Mouse (Mus musculus) cerebellum, adult 2 months (tissue): Measurements from ENCODE around the gene Cxcl13. TPM values are rescaled to one million over a fixed set of nuclear protein-coding genes. Genes with fewer than 3 reads are reported as not detected.

Source experiments
- DNase-seq, 2 experiments: peaks; one replicate each; pipeline ENCODE4 v3.0.0; 2021
- H3K27ac ChIP-seq: fragments of 200-500 bp; 2 replicates; pipeline ENCODE4 v1.5.1; 2012; ENCODE audit warnings: low read length, control low read depth, inconsistent platforms; ENCODE audit not compliant: insufficient read depth
- H3K27me3 ChIP-seq: fragments of 200-500 bp; 2 replicates; pipeline ENCODE4 v1.6.1; 2012; ENCODE audit warnings: inconsistent platforms, mild to moderate bottlenecking, low read length, moderate library complexity; ENCODE audit not compliant: control insufficient read depth, insufficient read depth
- H3K4me1 ChIP-seq: fragments of 200-500 bp; 2 replicates; pipeline ENCODE4 v1.6.1; 2011; ENCODE audit warnings: low read length; ENCODE audit not compliant: control insufficient read depth, insufficient read depth
- H3K4me3 ChIP-seq: fragments of 200-500 bp; replicated peaks from 2 replicates; pipeline ENCODE3; 2011; ENCODE audit warnings: mild to moderate bottlenecking, low read depth, low read length, control low read depth; ENCODE audit not compliant: insufficient read depth
- CTCF ChIP-seq: fragments of 200-500 bp; IDR thresholded peaks from 2 replicates; pipeline ENCODE4 v1.5.1; 2011; ENCODE audit warnings: low read depth, mild to moderate bottlenecking, control low read depth, low read length, moderate library complexity, borderline replicate concordance; ENCODE audit not compliant: insufficient read depth
- POLR2A ChIP-seq: fragments of 200-500 bp; IDR thresholded peaks from 2 replicates; pipeline ENCODE4 v1.6.1; 2011; ENCODE audit warnings: low read length, control low read depth, borderline replicate concordance; ENCODE audit not compliant: insufficient read depth
- WGBS: fragments of 180-500 bp; shearing (Covaris S2); methylation state at CpG from one replicate; pipeline ENCODE4 v1.1.7; 2018; 5-methylcytosine and 5-hydroxymethylcytosine counted together
- polyA plus RNA-seq: library from polyadenylated mRNA; depleted of rRNA; stranded (reverse); fragments of >200 nt; gene quantifications from 2 replicates; pipeline ENCODE4 v1.2.3, GENCODE M21; 2012; rRNA removed

The Cxcl13 gene
- not detected in 2 replicates for polyA plus RNA-seq

- no peaks in the 10 kb centered on the region for H3K4me1 ChIP-seq
- 46% methylated on average over 5 of the region's 5 CpGs for WGBS
- H3K27ac ChIP-seq: no peak within 1 kb of the TSS
- no peaks in the 10 kb centered on the region for H3K27me3 ChIP-seq
- TF ChIP-seq CTCF: no peak
- TF ChIP-seq POLR2A: no peak
- no peak for DNase-seq
- no peak within 1 kb of the TSS for H3K4me3 ChIP-seq
Measured at GRCm38 (mm10) chr5:95956651-95957050, at the start of gene Cxcl13. TSS of gene Cxcl13 (plus strand) at chr5:95956951.

DNA sequence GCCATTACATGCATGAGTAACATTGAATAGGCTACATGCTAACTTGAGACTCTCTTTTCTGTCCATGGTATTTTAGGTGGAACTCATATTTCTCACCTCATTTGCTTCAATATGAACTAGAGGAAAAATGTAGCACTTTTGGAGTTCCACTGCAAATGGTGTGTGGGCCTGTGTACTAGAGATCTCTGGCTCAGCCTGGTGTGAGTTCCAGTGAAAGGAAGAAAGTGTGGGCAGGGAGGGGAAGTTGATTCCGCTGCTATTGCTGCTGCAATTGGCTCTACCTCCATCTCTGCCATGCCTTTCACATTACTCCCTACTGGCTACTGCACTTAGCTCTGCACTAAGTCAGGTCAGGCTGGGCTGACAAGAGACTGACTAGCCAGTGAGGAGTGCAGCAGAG is 45.7 kb upstream of the Cxcl13 start:
- WGBS: 68% methylated on average over 1 of the region's 1 CpGs

DNA sequence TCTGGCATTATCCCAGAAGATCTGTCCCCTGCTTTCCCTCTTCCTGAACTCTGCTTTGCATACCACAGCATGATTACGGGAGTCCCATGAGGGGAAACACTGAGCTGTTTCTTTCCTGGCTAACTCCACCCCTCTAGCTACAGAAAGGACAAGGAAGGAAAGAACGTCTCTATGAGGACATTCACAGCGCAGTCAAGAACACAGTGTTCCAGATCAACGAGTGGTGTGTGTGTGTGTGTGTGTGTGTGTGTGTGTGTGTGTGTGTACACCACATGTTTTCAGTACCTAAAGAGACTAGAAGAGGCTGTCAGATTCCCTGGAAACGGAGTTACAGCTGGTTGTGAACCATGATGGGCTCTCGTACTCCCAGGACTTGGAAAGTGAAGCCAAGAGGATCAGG is 38.3 kb upstream of the Cxcl13 start:
- Histone ChIP-seq H3K27ac (no peak overlapping the region), H3K4me3 (no peak overlapping the region), H3K27me3 (no peaks in the 10 kb centered on the region), H3K4me1 (no peaks in the 10 kb centered on the region)
- WGBS: 73% methylated on average over 6 of the region's 6 CpGs
- no peak for DNase-seq
- TF ChIP-seq CTCF (no peak), POLR2A (no peak)

More for the DNA sequence above, 45.7 kb upstream of the Cxcl13 start:
- DNase-seq: no peak
- H3K27me3 ChIP-seq: no peaks in the 10 kb centered on the region
- no peak for TF ChIP-seq POLR2A
- no peak for TF ChIP-seq CTCF
- H3K4me3 ChIP-seq: no peak overlapping the region
- H3K4me1 ChIP-seq: no peaks in the 10 kb centered on the region
- no peak overlapping the region for H3K27ac ChIP-seq

- H3K27me3 ChIP-seq: no peaks in the 10 kb centered on the region
- H3K27ac ChIP-seq: no peak overlapping the region
- H3K4me3 ChIP-seq: no peak overlapping the region
- no peak for TF ChIP-seq POLR2A
- 24% methylated on average over 6 of the region's 6 CpGs for WGBS
- no peak for DNase-seq
- no peaks in the 10 kb centered on the region for H3K4me1 ChIP-seq
Measured at GRCm38 (mm10) chr5:95924023-95924422, 32.7 kb upstream of the Cxcl13 start.

DNA sequence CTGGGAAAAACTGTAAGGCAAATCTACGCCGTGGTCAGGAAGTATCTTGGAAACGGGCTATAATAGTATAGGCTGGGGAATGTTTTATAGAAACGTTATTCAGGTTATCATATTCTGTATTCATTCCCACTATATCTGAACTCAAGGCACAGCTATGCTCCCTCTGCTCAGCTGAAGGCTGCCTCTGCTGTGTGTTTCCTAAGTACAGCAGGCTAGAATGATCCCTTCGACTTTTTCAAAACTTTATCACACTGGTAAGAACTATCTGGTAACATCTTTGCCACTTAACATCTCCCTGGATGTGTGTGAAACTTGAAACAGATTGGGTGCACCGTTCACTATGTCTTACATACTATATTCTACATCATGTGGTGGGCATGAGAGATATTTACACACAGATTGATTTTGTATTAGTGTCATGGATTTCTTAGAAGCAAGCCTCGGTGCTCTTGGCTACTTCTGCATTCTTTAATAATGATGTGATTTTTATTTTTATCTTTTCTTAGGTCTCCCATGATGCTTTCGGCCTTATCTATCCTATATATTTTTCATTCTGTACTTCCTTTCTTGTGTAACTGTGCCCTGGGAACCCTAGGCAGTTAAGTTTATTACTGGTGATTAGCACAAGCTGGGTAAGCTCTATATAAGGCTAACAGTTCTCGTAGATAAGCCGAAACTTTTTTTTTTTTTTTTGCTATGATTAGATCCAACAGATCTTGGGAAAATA is 31.4 kb upstream of the Cxcl13 start:
- no peaks in the 10 kb centered on the region for H3K4me1 ChIP-seq
- H3K4me3 ChIP-seq: no peak overlapping the region
- H3K27ac ChIP-seq: no peak overlapping the region
- WGBS: 87% methylated on average over 10 of the region's 10 CpGs
- H3K27me3 ChIP-seq: no peaks in the 10 kb centered on the region
- DNase-seq: no peak
- no peak for TF ChIP-seq POLR2A
- TF ChIP-seq CTCF: no peak

- H3K4me1 ChIP-seq: no peaks in the 10 kb centered on the region
- TF ChIP-seq POLR2A: no peak
- TF ChIP-seq CTCF: no peak
- 90% methylated on average over 1 of the region's 1 CpGs for WGBS
Measured at GRCm38 (mm10) chr5:95925931-95926263, 30.9 kb upstream of the Cxcl13 start.

GRCm38 (mm10) chr5:95935035-95935434 is 21.7 kb upstream of the Cxcl13 start:
- WGBS: 74% methylated on average over 5 of the region's 5 CpGs
- Histone ChIP-seq H3K4me1 (no peaks in the 10 kb centered on the region), H3K27ac (no peak overlapping the region), H3K4me3 (no peak overlapping the region), H3K27me3 (no peaks in the 10 kb centered on the region)
- no peak for TF ChIP-seq POLR2A
- no peak for TF ChIP-seq CTCF
- no peak for DNase-seq

More at GRCm38 (mm10) chr5:95925931-95926263, 30.9 kb upstream of the Cxcl13 start:
- Histone ChIP-seq H3K27ac (no peak overlapping the region), H3K27me3 (no peaks in the 10 kb centered on the region), H3K4me3 (no peak overlapping the region)
- DNase-seq: no peak

- 83% methylated on average over 5 of the region's 5 CpGs for WGBS
- no peak for TF ChIP-seq POLR2A
- no peak for TF ChIP-seq CTCF
- DNase-seq: no peak
Measured at GRCm38 (mm10) chr5:95936068-95936467, 20.7 kb upstream of the Cxcl13 start.

GRCm38 (mm10) chr5:95937129-95937528 is 19.6 kb upstream of the Cxcl13 start:
- H3K4me3 ChIP-seq: no peak overlapping the region
- 43% methylated on average over 2 of the region's 2 CpGs for WGBS
- no peaks in the 10 kb centered on the region for H3K27me3 ChIP-seq
- H3K4me1 ChIP-seq: no peaks in the 10 kb centered on the region
- no peak for DNase-seq
- TF ChIP-seq POLR2A (no peak), CTCF (no peak)
- H3K27ac ChIP-seq: no peak overlapping the region

More at GRCm38 (mm10) chr5:95936068-95936467, 20.7 kb upstream of the Cxcl13 start:
- Histone ChIP-seq H3K4me3 (no peak overlapping the region), H3K4me1 (no peaks in the 10 kb centered on the region), H3K27me3 (no peaks in the 10 kb centered on the region), H3K27ac (no peak overlapping the region)
